Mouse (Mus musculus) olfactory bulb, adult 2 months (tissue): Measurements from ENCODE around the gene Sae1.

Source experiments
- CTCF ChIP-seq: fragments of 200-500 bp; IDR thresholded peaks from 2 replicates; pipeline ENCODE4 v1.5.1; 2012; ENCODE audit warnings: low read depth, mild to moderate bottlenecking, low read length, moderate library complexity; ENCODE audit not compliant: insufficient read depth
- POLR2A ChIP-seq: fragments of 200-500 bp; IDR thresholded peaks from 2 replicates; pipeline ENCODE4 v1.6.1; 2012; ENCODE audit warnings: mild to moderate bottlenecking, low read depth, low read length, moderate library complexity; ENCODE audit not compliant: insufficient read depth

DNA sequence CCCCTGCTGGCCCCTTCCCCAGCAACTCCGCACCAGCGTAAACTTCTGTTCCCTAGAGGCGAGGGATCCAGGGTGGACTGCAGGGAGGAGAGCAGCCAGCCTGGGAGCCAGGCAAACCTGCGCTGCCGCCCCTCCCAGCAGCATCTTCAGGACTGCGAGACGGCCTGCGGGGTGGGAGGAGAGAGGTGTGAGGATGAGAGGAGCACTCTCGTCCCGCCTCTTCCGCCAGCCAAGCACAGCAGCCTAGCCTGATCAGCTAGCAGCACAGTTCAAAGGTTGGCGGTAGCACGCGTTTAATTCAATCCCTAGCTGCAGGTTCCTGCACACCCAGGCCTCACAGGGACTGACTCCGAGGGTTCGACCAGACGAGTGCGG is 113.9 kb downstream of the Sae1 start:
- TF ChIP-seq CTCF (no peak), POLR2A (peak; percentile 27; the same call in 1 of the 2 replicates)
